Mouse (Mus musculus): ENCODE measurements around the gene Axin2. TPM values are rescaled to one million over a fixed set of nuclear protein-coding genes. Genes with fewer than 3 reads are reported as not detected.

The Axin2 gene
- polyA plus RNA-seq, 1 experiment, result 4.9 TPM

- DNase-seq (ENCODE audit: low read depth in 1 of 2, low spot score in 2 of 2), result no peak
- 15% methylated on average over 17 of the region's 17 CpGs for WGBS
- no peak overlapping the region for H3K27ac ChIP-seq (ENCODE audit: insufficient read depth, low read length)
- no peaks in the 10 kb centered on the region for H3K36me3 ChIP-seq (ENCODE audit: control insufficient read depth, insufficient read depth, low read length)
- no peak overlapping the region; the same call in 1 of the 2 replicates for H3K4me3 ChIP-seq (ENCODE audit: extremely low read depth, insufficient read depth, insufficient read length)
- peaks cover 14% of the 10 kb centered on the region for H3K27me3 ChIP-seq (ENCODE audit: control insufficient read depth, insufficient read depth, low read length)
- no peak for TF ChIP-seq CTCF (IDR thresholded peaks at IDR 0.05; ENCODE audit: extremely low read depth, insufficient read depth, insufficient read length, insufficient replicate concordance)
- no peak for TF ChIP-seq POLR2A (IDR thresholded peaks at IDR 0.05; ENCODE audit: low read depth, low read length)
- H3K4me1 ChIP-seq (ENCODE audit: control insufficient read depth, insufficient read depth, insufficient read length), result peaks cover 6% of the 10 kb centered on the region
Observed at GRCm38 (mm10) chr11:108923188-108923575, 3.0 kb downstream of the Axin2 start.

- Histone ChIP-seq H3K27me3 (ENCODE audit: control insufficient read depth, insufficient read depth, low read length) (peaks cover 14% of the 10 kb centered on the region), H3K4me3 (ENCODE audit: extremely low read depth, insufficient read depth, insufficient read length) (no peak overlapping the region), H3K27ac (ENCODE audit: insufficient read depth, low read length) (no peak overlapping the region), H3K4me1 (ENCODE audit: control insufficient read depth, insufficient read depth, insufficient read length) (peaks cover 6% of the 10 kb centered on the region), H3K36me3 (ENCODE audit: control insufficient read depth, insufficient read depth, low read length) (no peaks in the 10 kb centered on the region)
- DNase-seq (ENCODE audit: low read depth in 1 of 2, low spot score in 2 of 2), result no peak
- TF ChIP-seq CTCF (IDR thresholded peaks at IDR 0.05; ENCODE audit: extremely low read depth, insufficient read depth, insufficient read length, insufficient replicate concordance), result no peak
- TF ChIP-seq POLR2A (IDR thresholded peaks at IDR 0.05; ENCODE audit: low read depth, low read length), result no peak
- WGBS, result 51% methylated on average over 13 of the region's 13 CpGs
Observed at GRCm38 (mm10) chr11:108923781-108924180, 3.6 kb downstream of the Axin2 start.

DNA sequence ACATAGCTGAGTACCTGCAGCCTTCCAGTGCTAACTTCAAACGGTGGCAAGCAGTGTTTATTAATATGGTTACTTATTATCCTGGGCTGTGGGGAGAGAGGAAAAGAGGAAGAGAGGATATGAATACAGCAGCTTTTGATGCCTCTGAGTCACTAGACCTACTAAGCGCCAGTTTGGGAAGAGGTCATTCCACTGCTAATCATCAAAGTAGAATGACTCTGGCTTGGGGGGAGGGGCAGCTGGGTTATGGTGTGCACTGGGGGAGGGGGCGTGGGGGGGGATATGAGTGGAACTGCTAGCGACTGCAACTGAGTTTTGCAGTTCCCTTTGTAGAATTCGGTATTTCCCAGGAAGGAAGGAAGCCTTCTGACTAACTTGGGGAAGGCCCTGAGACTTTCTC, 4.2 kb downstream of the Axin2 start:
- Histone ChIP-seq H3K4me3 (ENCODE audit: extremely low read depth, insufficient read depth, insufficient read length) (no peak overlapping the region), H3K36me3 (ENCODE audit: control insufficient read depth, insufficient read depth, low read length) (no peaks in the 10 kb centered on the region), H3K27ac (ENCODE audit: insufficient read depth, low read length) (no peak overlapping the region), H3K27me3 (ENCODE audit: control insufficient read depth, insufficient read depth, low read length) (peaks cover 14% of the 10 kb centered on the region), H3K4me1 (ENCODE audit: control insufficient read depth, insufficient read depth, insufficient read length) (peaks cover 6% of the 10 kb centered on the region)
- no peak for TF ChIP-seq CTCF (IDR thresholded peaks at IDR 0.05; ENCODE audit: extremely low read depth, insufficient read depth, insufficient read length, insufficient replicate concordance)
- no peak for DNase-seq (ENCODE audit: low read depth in 1 of 2, low spot score in 2 of 2)
- WGBS, result 20% methylated on average over 5 of the region's 5 CpGs

DNA sequence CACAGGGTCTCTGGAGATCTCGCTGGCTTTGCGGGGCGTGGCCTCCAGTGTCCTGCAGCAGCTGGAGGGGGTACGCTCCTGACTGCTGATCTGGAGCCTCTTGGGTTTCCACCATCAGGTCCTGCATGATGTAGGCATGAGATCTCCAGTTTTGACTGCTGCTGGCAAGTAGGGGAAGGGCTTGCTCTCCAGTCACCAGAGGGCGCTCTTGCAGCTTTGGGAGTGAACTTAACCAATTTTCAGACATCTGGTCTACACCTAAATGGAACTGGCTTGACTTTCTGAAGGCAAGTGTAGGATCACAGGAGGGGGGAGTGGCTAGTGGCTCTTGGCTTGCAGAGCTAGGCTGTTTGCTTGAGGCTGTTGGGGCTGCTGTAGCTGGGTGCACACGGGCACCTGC, 5.1 kb downstream of the Axin2 start:
- H3K4me1 ChIP-seq (ENCODE audit: control insufficient read depth, insufficient read depth, insufficient read length), result peaks cover 6% of the 10 kb centered on the region
- no peak overlapping the region for H3K4me3 ChIP-seq (ENCODE audit: extremely low read depth, insufficient read depth, insufficient read length)
- no peaks in the 10 kb centered on the region for H3K36me3 ChIP-seq (ENCODE audit: control insufficient read depth, insufficient read depth, low read length)
- peak; percentile 35 to 58 for DNase-seq (ENCODE audit: low read depth in 1 of 2, low spot score in 2 of 2)
- peaks cover 12% of the 10 kb centered on the region for H3K27me3 ChIP-seq (ENCODE audit: control insufficient read depth, insufficient read depth, low read length)
- WGBS, result 27% methylated on average over 6 of the region's 6 CpGs
- H3K27ac ChIP-seq (ENCODE audit: insufficient read depth, low read length), result no peak overlapping the region
- TF ChIP-seq CTCF (IDR thresholded peaks at IDR 0.05; ENCODE audit: extremely low read depth, insufficient read depth, insufficient read length, insufficient replicate concordance), result peak; percentile 55; the same call in 1 of the 2 replicates
- no peak for TF ChIP-seq POLR2A (IDR thresholded peaks at IDR 0.05; ENCODE audit: low read depth, low read length)

DNA sequence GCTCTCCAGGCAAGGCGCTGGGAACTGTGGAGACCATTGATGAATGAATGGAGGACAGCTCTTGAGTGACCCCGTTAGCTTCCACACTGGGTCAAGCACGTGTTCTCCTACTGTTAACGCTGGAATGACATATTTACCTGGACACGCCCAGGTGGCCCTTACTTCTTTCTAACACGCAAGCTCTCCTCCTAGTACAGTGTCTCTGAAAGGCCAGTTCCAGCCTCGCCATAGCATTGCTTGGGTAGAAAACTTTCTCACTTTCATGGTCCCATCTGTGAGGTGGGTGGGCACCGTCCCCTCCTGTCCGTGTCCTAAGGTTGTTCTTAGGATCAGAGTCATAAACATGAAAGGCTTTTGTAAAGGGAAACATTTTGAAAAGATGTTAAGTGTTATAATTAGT, 5.7 kb downstream of the Axin2 start:
- 90% methylated on average over 9 of the region's 9 CpGs for WGBS
- Histone ChIP-seq H3K36me3 (ENCODE audit: control insufficient read depth, insufficient read depth, low read length) (no peaks in the 10 kb centered on the region), H3K27me3 (ENCODE audit: control insufficient read depth, insufficient read depth, low read length) (peaks cover 7% of the 10 kb centered on the region), H3K4me3 (ENCODE audit: extremely low read depth, insufficient read depth, insufficient read length) (no peak overlapping the region), H3K4me1 (ENCODE audit: control insufficient read depth, insufficient read depth, insufficient read length) (peaks cover 6% of the 10 kb centered on the region), H3K27ac (ENCODE audit: insufficient read depth, low read length) (no peak overlapping the region)
- TF ChIP-seq CTCF (IDR thresholded peaks at IDR 0.05; ENCODE audit: extremely low read depth, insufficient read depth, insufficient read length, insufficient replicate concordance), result no peak
- no peak for TF ChIP-seq POLR2A (IDR thresholded peaks at IDR 0.05; ENCODE audit: low read depth, low read length)
- no peak for DNase-seq (ENCODE audit: low read depth in 1 of 2, low spot score in 2 of 2)

GRCm38 (mm10) chr11:108926345-108927092, 6.4 kb downstream of the Axin2 start:
- no peak for DNase-seq (ENCODE audit: low read depth in 1 of 2, low spot score in 2 of 2)
- no peaks in the 10 kb centered on the region for H3K36me3 ChIP-seq (ENCODE audit: control insufficient read depth, insufficient read depth, low read length)
- 82% methylated on average over 10 of the region's 10 CpGs for WGBS
- peaks cover 4% of the 10 kb centered on the region; the same call in 1 of the 2 replicates for H3K27me3 ChIP-seq (ENCODE audit: control insufficient read depth, insufficient read depth, low read length)
- no peak overlapping the region for H3K27ac ChIP-seq (ENCODE audit: insufficient read depth, low read length)
- no peak overlapping the region for H3K4me3 ChIP-seq (ENCODE audit: extremely low read depth, insufficient read depth, insufficient read length)
- TF ChIP-seq POLR2A (IDR thresholded peaks at IDR 0.05; ENCODE audit: low read depth, low read length) (no peak), CTCF (IDR thresholded peaks at IDR 0.05; ENCODE audit: extremely low read depth, insufficient read depth, insufficient read length, insufficient replicate concordance) (no peak)
- H3K4me1 ChIP-seq (ENCODE audit: control insufficient read depth, insufficient read depth, insufficient read length), result peaks cover 6% of the 10 kb centered on the region

GRCm38 (mm10) chr11:108927093-108927444, 6.9 kb downstream of the Axin2 start:
- no peak for DNase-seq (ENCODE audit: low read depth in 1 of 2, low spot score in 2 of 2)
- peaks cover 3% of the 10 kb centered on the region; the same call in 1 of the 2 replicates for H3K4me1 ChIP-seq (ENCODE audit: control insufficient read depth, insufficient read depth, insufficient read length)
- no peaks in the 10 kb centered on the region for H3K36me3 ChIP-seq (ENCODE audit: control insufficient read depth, insufficient read depth, low read length)
- H3K27ac ChIP-seq (ENCODE audit: insufficient read depth, low read length), result no peak overlapping the region
- no peak overlapping the region for H3K4me3 ChIP-seq (ENCODE audit: extremely low read depth, insufficient read depth, insufficient read length)
- H3K27me3 ChIP-seq (ENCODE audit: control insufficient read depth, insufficient read depth, low read length), result no peaks in the 10 kb centered on the region
- TF ChIP-seq CTCF (IDR thresholded peaks at IDR 0.05; ENCODE audit: extremely low read depth, insufficient read depth, insufficient read length, insufficient replicate concordance), result no peak
- no peak for TF ChIP-seq POLR2A (IDR thresholded peaks at IDR 0.05; ENCODE audit: low read depth, low read length)
- 89% methylated on average over 13 of the region's 13 CpGs for WGBS

All from spleen, adult 2 months (tissue).